Mouse (Mus musculus): ENCODE measurements around the gene Gm17359.
"Not testable (repeated sequence)": the region's sequence is repeated elsewhere in the genome, so short reads cannot be mapped to it uniquely, and the experiment has no call there.

Gm17359 gene

DNA sequence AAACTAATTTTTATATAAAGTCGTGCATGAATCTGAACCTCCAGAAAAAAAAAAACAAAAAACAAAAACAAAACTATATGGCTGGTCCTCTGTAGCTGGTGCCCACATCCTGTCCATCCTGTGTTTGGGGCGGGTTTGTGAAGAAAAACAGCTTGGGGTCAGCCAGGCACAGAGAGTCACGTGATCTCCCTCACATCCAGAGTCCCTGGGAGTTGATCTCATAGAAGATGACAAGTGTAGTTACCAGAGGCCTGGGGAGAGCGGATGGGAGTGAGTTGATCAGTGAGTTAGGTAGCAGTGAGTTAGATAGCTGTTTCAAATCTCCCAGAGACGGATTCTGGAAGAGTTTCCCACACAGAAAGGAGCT lies 74.2 kb downstream of the Gm17359 start:
- intact Hi-C loops (cut with DNase I), result no loop called here

DNA sequence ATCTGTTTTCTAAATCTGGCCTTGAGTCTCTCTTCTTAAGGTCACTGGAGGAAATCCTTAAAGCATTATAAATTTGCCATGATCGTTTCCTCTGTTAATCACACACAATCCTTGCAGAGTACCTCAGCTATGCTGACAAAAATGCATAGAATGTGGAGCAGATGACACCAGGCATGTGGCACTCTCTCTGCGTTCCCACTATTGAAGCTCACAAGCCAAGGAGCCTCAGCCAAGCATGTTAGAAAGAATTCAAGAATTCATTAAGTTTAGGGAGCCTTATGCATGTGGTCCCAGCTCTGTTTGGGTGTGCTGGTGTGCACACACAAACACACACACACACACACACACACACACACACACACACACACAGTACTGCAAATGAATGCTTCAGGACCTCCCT lies 75.2 kb downstream of the Gm17359 start:
- intact Hi-C loops (cut with DNase I), result no loop called here

DNA sequence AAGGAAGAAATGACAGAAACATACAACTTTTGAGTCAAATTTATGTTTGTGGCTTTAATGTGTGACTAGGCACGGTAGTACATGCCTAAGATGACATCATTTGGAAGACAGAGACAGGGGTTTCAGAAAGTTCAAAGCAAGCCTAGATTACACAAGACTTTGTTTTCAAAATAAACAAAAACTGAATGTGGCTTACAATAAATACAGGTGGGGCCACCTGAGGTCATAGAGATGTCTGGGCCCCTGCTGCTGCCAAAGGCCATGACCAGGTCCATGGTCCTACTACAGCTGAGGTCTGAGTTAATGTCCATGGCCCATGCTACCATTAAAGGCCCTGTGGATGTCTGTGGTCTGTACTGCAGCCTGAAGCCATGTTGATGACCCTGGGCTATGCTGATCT lies 77.0 kb downstream of the Gm17359 start:
- intact Hi-C loops (cut with DNase I), result no loop called here

DNA sequence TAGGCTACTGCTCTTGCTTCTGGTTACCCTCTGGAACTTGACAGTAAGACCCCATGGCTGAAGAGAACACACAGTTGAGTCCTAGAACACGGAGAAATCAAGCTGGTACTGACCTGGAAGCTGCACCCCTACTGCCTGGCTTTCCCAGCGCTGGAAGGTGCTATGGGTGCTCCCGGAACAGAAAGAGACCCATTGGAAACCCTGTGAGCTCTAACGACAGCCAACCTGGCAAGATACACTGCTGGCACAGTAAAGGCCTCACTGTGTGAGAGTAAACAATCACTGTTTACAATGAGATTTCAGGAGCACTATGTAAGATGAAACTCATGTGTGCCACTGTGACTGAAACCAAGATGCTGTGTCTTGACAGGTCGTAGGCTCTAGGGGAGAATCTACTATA lies 78.6 kb downstream of the Gm17359 start:
- intact Hi-C loops (cut with DNase I), result no loop called here

DNA sequence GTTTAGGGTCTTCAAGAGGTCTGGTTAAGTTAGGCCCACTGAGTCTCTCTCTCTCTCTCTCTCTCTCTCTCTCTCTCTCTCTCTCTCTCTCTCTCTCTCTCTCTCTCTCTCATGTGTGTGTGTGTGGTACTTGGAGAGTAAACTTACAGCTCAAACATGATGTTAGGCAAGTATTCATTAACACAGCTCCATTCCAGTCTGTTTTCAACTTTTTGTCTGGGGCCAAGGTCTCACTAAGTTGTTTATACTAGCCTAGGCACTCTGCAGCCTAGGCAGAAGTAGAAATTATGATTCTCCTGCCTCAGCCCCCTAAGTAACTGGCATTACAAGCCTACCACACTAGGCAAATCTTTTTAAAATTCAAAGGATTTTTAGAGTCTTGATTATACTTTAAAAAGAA lies 79.5 kb downstream of the Gm17359 start:
- intact Hi-C loops (cut with DNase I), result no loop called here

DNA sequence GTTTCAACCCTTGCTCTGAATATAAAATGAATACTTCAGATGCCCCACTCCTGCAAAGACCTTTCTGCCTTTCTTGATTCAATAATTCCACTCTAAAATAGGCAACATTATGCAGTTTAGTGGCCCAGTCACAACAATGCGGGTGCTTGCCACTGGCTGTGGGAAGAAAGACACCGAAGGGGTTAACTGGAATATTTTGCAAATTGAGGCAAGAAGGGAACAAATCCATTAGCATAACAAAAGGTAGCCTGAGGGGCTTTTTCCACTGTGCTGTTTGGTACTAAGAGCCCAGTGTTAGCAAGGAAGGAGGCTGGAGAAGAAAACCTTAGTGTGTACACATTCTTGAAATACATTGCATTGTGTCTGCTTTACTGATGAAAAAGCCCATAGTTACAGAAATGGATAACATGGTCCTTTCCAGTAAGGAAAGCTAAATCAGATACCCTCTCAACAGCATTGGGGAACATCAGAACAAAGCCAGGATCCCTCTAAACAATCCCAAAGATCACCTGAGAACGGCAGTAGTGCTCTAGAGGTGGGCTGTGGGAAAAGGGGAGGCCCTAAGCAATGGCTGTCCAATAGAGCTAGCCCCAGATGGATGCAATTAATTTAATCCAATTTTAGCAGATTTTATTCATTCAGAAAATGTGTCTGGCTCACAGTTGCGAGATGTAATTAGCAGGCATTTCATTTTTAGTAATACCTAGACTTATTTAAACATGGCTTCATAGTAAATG lies 80.7 kb downstream of the Gm17359 start:
- intact Hi-C loops (cut with DNase I), result no loop called here

DNA sequence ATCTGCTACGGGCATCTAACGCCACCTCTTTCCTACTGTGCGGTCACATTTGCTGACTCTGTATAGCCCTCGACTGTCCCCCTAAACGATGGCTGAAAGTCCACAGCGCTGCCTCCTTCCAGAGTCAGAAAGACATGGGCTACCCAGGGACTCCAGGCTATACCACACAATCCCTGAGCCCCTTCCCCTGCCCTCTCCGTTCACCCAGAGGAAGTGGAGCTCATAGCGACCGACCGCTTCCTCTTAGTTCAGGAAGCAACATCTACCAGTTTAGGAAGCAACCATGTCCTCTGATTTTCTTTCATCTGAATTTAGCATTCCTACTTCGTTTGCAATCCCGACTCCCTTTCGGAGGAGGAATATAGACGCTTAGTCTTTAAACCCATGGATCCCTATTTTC lies 82.5 kb downstream of the Gm17359 start:
- intact Hi-C loops (cut with DNase I), result no loop called here

DNA sequence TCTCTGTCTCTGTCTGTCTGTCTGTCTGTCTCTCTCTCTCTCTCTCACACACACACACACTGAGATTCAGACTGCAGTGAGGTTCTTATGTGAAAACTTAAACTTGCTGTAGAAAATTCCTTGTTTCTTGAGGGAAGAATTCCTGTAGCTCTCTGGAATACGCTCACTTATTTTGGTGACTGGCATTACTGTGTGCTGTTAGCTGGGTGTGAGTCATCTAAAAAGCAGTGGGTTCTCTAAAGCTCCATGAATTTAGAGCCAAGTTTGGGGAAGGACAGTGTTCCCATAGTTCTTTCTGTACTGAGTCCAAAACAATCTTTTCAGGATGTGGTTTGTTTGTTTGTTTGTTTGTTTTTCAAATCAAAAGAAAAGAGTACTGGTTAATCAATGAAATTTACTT lies 89.0 kb downstream of the Gm17359 start:
- intact Hi-C loops (cut with DNase I), result no loop called here

DNA sequence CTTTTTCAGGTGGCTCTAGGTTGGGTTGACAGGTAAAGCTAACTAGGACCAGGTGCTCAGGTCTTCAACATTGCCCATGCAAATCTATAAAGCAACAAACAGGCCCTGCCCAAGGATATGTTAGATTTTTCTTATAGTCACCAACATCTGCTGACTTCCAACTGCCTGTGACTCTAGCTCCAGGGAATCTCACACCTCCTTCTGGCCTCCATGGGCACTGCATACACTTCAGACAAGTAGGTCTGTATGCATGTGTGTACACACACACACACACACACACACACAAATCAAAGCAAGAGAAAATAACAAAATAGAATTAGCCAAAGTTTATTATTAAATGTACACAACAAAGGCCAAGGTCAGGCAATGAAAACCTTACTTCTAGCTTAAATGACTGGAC lies 97.1 kb downstream of the Gm17359 start:
- intact Hi-C loops (cut with DNase I), result loop anchor here (10.0 kb wide), 1 partner anchor 209 kb away; no protein-coding TSS in a partner anchor

DNA sequence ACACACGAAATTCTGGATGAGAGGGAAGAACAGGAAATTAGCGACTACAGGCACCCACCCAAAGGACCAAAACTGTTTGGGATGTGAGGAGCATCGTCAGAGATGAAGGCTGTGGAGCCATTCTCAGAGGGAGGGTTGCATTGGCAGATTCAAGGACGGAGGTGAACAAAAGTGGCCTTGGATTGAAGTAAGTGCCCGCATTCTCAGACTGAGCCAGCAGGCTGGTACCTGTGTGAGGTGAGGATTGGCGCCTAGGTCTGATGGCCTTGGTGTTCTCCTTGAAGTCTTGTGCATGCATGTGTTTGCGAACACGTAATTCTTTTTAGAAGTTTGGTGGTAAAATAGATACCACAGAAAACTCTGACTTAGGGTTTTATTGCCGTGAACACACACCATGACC lies 98.0 kb downstream of the Gm17359 start:
- intact Hi-C loops (cut with DNase I), result loop anchor here (10.0 kb wide), 1 partner anchor 210 kb away; no protein-coding TSS in a partner anchor

DNA sequence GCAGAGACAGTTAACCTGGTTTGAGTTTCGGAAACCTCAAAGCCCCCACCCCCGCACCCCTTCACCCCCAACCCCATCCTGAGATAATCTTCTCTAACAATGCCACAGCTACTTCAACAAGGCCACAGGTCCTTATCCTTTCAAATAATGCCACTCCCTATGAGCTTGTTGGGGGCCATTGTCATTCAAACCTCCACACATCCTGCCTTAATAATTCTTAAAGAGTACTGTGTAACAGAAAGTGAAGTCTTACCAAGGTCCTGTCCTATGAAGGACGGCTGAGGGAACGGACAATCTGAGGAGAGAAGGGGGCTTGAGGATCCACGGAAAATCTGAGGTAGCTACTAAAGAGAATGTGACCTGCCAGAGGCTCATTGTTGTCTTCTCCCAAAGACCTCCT lies 98.5 kb downstream of the Gm17359 start:
- intact Hi-C loops (cut with DNase I), result loop anchor here (10.0 kb wide), 1 partner anchor 210 kb away; no protein-coding TSS in a partner anchor

DNA sequence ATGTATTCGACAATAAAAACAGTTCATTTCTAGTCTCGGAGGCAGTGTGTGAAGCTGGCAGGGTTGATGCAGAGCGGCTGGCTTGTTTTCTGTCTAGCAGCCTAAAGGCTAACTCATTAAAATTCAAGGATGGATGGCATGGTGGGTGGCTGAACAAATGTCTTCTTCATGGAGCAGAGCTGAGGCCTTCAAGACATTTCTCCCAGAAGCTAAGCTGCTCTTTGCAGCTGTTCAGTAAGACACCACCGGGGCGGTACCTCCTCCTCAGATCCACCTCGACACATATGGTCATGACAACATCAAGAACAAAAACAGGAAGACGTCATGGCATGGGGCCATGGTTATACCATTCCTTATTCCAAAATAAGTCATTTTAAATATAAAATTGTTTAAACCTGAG lies 99.7 kb downstream of the Gm17359 start:
- intact Hi-C loops (cut with DNase I), result loop anchor here (10.0 kb wide), 1 partner anchor 211 kb away; no protein-coding TSS in a partner anchor

DNA sequence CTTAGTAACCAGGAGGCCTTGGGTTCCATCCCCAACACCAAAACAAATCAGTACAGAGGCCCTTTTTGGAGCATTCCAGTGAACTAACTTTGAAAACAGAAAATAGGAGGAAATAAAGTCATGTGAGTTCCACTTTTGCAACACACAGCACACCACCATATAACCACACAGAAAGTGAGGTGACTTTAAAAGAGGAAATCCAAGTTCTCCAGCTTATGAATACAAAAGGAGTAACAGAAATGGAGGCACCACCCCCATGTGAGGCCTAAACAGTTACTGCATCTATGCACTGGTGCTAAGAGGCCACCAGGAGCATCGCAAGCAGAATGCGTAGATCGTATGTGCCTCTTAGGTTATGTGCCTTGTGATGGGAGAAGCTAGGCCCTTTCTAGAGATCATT lies 101.8 kb downstream of the Gm17359 start:
- intact Hi-C loops (cut with DNase I), result loop anchor here (10.0 kb wide), 1 partner anchor 213 kb away; no protein-coding TSS in a partner anchor

DNA sequence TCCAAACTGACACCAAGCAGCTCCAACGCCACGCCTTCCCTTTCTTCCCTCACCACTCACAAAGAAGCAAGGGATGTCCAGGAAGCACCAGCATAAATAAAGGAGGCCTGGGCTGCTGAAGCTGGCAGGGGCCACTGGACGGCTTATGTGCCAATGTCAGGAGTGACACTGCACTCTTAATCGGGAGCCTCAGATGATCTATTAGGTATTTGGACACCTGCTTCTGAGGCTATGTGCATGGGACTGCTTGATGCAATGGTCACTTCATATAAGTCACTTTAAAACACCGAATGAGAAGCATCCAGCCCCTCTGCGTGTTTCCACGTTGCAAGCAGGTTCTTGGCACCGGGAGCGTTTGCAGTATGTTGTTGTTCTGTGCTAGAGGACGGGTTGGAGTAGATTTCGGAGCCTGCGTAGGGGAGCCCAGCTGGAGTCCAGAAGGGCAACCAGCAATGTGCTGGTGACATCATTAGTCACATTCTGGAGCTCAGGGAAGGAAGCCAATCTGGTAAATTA lies 104.6 kb downstream of the Gm17359 start:
- intact Hi-C loops (cut with DNase I), result no loop called here

DNA sequence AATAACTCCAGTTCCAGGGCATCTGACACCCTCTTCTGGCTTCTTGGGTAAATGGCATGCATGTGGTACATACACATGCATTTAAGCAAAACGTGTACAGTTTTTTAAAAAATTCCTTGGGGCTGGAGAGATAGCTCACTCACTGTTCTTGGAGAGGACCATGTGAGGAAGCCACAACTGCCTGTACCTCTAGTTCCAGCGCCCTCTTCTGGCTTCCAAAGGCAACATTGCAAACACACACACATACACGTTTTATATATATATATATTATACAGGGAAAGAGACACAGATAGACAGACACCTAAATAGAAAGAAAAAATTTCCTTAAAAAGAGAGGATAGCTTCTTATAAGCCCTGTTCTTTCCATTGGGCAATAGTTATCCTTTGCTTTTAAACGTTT lies 107.4 kb downstream of the Gm17359 start:
- intact Hi-C loops (cut with DNase I), result no loop called here

DNA sequence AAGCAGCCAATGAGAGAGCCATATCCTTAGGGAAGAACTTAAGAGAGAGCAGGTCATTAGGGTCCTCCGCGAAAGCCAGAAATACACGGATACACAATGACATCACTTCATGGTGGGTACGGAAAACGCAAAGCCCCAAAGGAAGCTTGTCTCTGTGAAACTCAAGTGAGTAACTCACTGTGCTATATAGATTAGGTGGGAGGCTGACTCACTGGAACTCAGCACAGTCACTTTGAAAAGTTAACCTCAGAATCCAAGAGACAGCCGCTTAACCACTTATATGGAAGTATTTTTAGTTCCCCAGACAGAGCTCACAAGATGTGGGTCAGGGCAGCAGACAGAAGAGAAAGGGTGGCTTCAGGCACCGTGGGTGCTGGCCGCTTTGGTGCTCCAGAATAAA lies 108.6 kb downstream of the Gm17359 start:
- intact Hi-C loops (cut with DNase I), result no loop called here

DNA sequence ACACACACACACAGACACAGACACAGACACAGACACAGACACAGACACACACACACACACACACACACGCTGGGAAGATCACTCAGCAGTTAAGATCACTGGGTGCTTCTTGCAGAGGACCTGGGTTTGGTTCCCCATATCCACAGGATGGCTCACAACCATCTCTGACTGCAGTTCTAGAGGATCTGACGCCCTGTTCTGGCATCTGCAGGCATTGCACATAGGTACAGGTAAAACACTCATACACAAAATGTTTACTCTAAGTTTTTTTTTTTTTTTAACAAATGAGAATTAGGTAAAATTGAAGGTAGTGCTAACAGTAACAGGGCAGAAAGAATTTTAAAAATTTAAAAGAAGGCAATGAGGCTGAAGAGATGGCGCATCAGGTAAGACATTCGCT lies 109.7 kb downstream of the Gm17359 start:
- intact Hi-C loops (cut with DNase I), result no loop called here

DNA sequence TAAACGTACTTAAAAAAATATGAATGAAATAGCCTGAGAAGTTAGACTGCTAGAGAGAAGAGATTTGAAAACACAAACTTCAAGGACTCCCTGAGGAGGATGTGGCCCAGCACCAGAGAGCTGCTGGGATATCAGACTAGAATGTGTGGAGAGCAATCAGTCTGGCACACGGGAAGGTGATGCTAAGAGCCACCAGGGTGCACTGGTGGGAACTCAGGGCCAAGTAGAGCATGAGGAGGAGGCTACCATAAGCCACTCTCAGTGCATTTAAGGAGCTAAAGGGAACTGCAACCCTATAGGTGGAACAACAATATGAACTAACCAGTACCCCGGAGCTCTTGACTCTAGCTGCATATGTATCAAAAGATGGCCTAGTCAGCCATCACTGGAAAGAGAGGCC lies 110.2 kb downstream of the Gm17359 start:
- intact Hi-C loops (cut with DNase I), result not testable (repeated sequence)

DNA sequence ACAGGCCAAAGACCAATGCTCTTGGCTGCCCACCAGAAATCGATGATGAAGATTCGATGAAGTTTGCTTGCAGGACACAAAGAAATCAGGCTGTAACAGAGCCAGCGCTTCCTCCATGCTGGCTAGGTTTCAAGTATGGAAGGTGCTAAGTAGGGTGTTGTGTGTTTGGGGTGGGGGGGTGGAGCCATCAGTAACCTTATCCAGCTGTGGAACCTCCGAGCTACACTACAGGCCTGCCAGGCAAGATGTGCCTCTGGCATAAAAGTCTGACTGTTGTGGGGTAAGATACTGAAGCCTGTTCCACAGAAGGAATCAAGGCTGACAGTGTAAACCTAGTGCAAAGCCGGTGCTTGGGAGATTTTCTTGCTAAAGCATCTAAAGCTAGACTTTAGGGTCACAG lies 112.0 kb downstream of the Gm17359 start:
- intact Hi-C loops (cut with DNase I), result no loop called here

DNA sequence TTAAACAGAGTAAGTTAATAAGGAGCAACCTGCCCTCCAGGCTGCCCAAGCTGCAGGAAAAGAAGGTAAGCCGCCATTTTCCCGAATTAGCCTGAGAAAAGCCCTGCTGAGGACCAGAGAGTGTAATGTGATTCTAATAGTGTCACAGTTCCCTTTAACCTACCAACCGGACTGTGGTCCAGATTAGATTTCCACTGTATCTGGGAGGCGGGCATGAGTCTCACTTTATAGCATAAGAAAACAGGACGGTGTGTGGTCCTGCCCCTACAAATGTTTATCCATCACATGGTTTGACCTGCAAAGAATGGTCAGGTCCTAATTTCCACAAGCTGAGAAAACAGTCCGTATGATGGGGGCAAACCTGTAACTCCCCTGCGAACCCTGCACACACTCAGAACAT lies 112.9 kb downstream of the Gm17359 start:
- intact Hi-C loops (cut with DNase I), result no loop called here

DNA sequence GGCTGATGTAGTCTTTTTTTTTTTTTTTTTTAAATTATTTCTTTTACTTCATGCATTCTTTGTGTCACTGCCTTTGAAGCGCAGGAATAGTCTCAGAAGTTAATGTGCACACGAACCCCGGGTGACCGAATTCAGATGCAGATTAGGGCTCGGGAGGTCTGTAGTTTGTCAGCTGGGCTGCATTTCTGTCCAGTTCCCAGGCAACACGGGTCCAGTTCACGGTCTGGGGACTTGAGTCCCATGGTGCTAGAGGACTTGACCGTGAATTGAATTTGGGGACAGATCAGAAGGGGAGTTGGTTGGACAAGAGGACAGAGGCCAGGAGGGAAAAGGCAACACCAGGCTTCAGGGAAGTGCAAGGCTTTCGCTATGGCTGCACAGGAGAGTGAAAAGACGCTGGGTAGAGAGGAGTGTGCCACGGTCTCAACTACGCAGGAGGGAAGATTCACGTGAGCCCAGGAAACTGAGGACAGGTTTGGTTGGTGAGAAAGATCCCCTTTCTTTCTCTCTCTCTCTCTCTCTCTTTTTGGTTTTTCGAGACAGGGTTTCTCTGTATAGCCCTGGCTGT lies 116.3 kb downstream of the Gm17359 start:
- intact Hi-C loops (cut with DNase I), result no loop called here

DNA sequence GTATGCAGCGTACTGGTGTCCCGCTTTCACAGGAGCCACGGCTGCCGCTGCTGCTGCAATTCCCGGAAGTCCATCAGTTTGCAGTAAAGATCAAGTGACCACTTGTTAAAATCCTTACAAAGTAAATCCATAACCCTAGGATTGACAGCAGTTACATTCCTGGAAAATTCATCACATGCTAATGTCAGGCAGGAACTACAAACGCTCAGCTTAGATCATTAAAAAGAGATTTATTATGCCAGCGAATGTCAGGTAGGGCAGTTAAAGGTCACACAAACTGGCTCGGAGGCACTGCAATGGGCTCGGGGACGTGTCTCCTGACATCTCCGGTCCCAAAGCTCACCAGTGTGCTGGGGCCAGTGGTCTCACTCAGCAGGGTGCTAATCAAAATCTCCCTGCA lies 119.3 kb downstream of the Gm17359 start:
- intact Hi-C loops (cut with DNase I), result no loop called here
